Mouse (Mus musculus) midbrain, embryonic 12.5 days (tissue): Measurements from ENCODE around the gene Cnih3. TPM values are rescaled to one million over a fixed set of nuclear protein-coding genes. Genes with fewer than 3 reads are reported as not detected.
A peak's percentile ranks its signal among the peaks of the same experiment; 100 is the strongest.

ENCODE experiments used
- ATAC-seq: fragments of 200-750 bp; cut with Nextera tagmentation; 2 replicates; pipeline ENCODE4 v1.8.0; 2017; ENCODE audit warnings: low read depth, moderate TSS enrichment, moderate library complexity; ENCODE audit not compliant: low FRiP score
- H3K27ac ChIP-seq: fragments of 300-500 bp; sonication (generic); replicated peaks from 2 replicates; pipeline ENCODE4 v1.5.1; 2016; ENCODE audit warnings: mild to moderate bottlenecking
- H3K27me3 ChIP-seq: fragments of 300-500 bp; sonication (generic); 2 replicates; pipeline ENCODE4 v1.6.1; 2016; ENCODE audit warnings: mild to moderate bottlenecking
- H3K36me3 ChIP-seq: fragments of 300-500 bp; sonication (generic); 2 replicates; pipeline ENCODE4 v1.6.1; 2016
- H3K4me1 ChIP-seq: fragments of 300-500 bp; sonication (generic); 2 replicates; pipeline ENCODE4 v1.6.1; 2016
- H3K4me2 ChIP-seq: fragments of 300-500 bp; sonication (generic); replicated peaks from 2 replicates; pipeline ENCODE4 v1.6.1; 2016; ENCODE audit warnings: mild to moderate bottlenecking, moderate library complexity
- H3K4me3 ChIP-seq: fragments of 300-500 bp; sonication (generic); 2 replicates; pipeline ENCODE4 v1.5.1; 2016; ENCODE audit warnings: mild to moderate bottlenecking
- H3K9ac ChIP-seq: fragments of 300-500 bp; sonication (generic); replicated peaks from 2 replicates; pipeline ENCODE4 v1.6.1; 2016; ENCODE audit warnings: mild to moderate bottlenecking, moderate library complexity
- H3K9me3 ChIP-seq: fragments of 300-500 bp; sonication (generic); 2 replicates; pipeline ENCODE4 v1.6.1; 2016; ENCODE audit warnings: mild to moderate bottlenecking
- WGBS: fragments of 180-500 bp; shearing (Covaris S2); methylation state at CpG from one replicate; pipeline ENCODE4 v1.1.7; 2016; 5-methylcytosine and 5-hydroxymethylcytosine counted together
- polyA plus RNA-seq: library from polyadenylated mRNA; unstranded; fragments of >200 nt; fragmentation: Nextera tagmentation; extraction: Ambion mirVana; gene quantifications from 2 replicates; pipeline ENCODE4 v1.2.1, GENCODE M21; 2016

Gene Cnih3
- polyA plus RNA-seq, 1 experiment from 2014 or later: 1.7 TPM

DNA sequence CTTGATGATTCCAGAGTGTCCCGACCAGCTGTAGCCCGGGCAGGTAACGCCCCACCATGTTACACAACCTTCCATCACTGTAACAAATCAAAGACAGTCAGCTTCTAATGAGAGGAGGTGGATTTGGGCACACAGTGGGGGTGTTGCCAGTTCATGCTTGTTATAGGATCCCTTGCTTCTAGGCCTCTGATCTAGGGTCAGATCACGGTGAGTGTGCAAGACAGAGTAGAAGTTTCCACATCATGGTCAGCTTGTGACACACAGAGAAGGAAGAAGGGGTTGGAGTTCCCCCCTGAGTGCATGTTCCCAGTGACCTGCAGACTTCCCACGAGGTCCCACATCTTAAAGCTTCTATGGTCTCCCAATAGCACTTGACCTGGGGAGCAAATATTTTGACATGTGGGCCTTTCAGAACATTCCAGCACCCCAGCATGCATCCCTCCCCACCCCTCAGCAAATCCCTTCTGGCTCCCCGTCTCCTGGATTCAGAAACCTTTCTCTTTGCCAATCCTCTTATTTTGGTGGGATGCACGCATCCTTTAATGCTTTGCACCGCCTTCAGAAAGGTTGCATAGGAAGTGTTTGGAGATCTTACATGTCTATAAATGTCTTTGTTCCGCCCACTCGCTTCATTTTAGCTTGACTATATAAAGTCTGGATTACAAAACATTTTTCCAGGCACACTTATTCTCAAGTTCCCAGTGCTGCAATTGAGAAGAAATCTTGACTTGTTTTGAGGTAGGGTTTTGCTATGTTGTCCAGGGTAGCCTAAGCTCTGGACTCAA lies 24.6 kb upstream of the Cnih3 start:
- Histone ChIP-seq H3K27ac (no peak overlapping the region), H3K9me3 (no peaks in the 10 kb centered on the region), H3K27me3 (no peaks in the 10 kb centered on the region), H3K36me3 (no peaks in the 10 kb centered on the region), H3K4me2 (no peak overlapping the region), H3K4me1 (no peaks in the 10 kb centered on the region; the same call in 1 of the 2 replicates), H3K4me3 (no peak overlapping the region), H3K9ac (no peak overlapping the region)
- ATAC-seq: no peak
- WGBS: 83% methylated on average over 10 of the region's 10 CpGs

DNA sequence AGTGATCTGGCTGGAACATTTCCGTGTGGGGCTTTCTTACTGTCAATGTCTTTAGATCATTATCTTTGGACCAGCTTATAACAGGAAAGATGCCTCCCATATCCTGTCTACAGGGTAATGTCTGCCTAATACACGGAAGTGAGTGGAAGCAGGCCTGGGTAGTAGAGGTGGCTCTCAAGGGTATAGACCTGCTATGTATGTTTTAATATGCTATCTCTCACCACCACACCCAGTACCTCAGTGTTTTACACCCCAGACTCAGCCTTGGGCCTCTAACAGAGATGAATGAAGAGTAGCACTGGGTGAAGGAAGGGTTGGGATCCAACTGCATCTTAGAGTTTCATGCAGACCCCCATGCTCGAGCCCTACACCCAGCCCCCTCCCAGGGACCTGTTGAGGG lies 23.3 kb upstream of the Cnih3 start:
- WGBS: 84% methylated on average over 3 of the region's 3 CpGs
- no peaks in the 10 kb centered on the region for H3K9me3 ChIP-seq
- ATAC-seq: no peak
- no peak overlapping the region for H3K4me3 ChIP-seq
- H3K27ac ChIP-seq: no peak overlapping the region
- no peaks in the 10 kb centered on the region; the same call in 1 of the 2 replicates for H3K4me1 ChIP-seq
- H3K9ac ChIP-seq: no peak overlapping the region
- H3K4me2 ChIP-seq: no peak overlapping the region
- H3K36me3 ChIP-seq: no peaks in the 10 kb centered on the region
- H3K27me3 ChIP-seq: no peaks in the 10 kb centered on the region

DNA sequence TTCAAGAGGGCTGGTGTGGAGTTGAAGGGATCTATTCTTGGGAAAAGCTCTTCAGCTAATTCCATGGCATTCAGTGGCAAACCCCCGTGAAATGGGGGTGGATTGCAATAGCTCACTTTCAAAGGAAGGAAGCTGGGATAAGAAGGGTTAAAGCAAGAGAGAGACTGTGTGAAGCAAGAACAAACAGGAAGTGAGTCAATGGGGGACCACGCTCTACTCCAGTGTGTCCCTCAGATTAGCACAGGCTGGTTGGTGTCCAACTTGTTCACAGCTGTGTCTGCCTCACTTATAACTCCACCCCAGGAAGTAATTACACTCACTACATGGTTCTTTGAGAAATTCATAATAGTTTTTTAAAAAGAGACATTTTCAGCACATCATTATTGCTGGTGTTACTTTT lies 19.8 kb upstream of the Cnih3 start:
- no peak for ATAC-seq
- H3K4me2 ChIP-seq: no peak overlapping the region
- no peaks in the 10 kb centered on the region for H3K36me3 ChIP-seq
- H3K9ac ChIP-seq: no peak overlapping the region
- no peak overlapping the region for H3K27ac ChIP-seq
- whole genome bisulfite sequencing: 25% methylated on average over 2 of the region's 2 CpGs
- H3K4me1 ChIP-seq: no peaks in the 10 kb centered on the region
- H3K27me3 ChIP-seq: no peaks in the 10 kb centered on the region
- no peak overlapping the region for H3K4me3 ChIP-seq
- H3K9me3 ChIP-seq: no peaks in the 10 kb centered on the region

DNA sequence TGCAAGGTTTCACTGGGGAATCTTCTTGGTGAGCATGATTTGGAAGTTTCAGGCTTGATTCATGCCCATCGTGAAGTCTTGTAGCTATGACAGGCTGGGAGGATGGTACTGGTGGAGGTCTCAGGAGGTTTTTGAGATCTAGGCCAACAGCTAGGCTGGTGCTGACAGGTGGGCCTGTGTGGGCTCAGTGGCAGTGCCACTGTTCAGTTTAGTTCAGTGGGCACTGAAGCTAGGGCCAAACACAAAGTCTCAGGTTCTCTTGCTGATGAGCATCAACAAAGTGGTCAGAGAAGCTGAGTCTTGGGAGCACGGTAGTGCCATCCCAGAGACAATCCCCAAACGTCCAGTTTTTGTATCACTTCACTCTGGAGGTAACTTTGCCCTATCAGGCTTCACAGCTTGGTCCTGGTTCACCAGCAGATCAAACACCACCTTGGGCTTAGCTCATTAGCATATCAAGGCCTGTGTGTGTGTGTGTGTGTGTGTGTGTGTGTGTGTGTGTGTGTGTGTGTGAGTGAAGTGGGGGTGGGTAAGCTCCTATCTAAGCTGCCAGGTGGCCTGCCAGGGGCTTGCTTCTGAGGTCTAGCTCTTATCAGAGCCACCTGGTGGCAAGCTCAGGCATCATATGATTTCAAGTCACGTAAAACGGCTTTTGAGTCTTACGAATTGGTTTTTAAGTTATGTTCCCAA lies 18.0 kb upstream of the Cnih3 start:
- Histone ChIP-seq H3K9ac (no peak overlapping the region), H3K4me1 (no peaks in the 10 kb centered on the region), H3K4me3 (no peak overlapping the region), H3K4me2 (no peak overlapping the region), H3K9me3 (no peaks in the 10 kb centered on the region), H3K36me3 (no peaks in the 10 kb centered on the region), H3K27me3 (no peaks in the 10 kb centered on the region), H3K27ac (no peak overlapping the region)
- ATAC-seq: no peak
- 88% methylated on average over 6 of the region's 6 CpGs for WGBS

DNA sequence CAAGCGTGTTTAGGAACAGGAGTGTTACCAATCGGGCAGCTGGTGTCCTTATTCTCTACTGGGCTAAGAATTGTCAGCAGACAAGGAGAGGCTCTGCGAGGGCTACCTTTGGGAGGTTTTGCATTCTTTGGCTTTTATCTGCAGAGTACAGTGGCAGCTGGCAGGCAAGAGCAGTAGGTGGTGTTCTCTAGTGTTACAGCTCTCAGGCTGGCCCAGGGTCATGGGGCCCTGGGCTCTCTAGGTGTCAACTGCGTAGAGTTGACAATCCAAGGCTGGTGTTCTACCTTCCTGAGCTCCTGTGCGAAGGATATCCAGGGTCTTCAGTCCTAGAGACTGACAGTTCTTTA lies 17.4 kb upstream of the Cnih3 start:
- H3K4me1 ChIP-seq: no peaks in the 10 kb centered on the region
- H3K36me3 ChIP-seq: no peaks in the 10 kb centered on the region
- H3K9me3 ChIP-seq: no peaks in the 10 kb centered on the region
- no peak overlapping the region for H3K4me3 ChIP-seq
- no peak overlapping the region for H3K4me2 ChIP-seq
- H3K27ac ChIP-seq: no peak overlapping the region
- H3K27me3 ChIP-seq: no peaks in the 10 kb centered on the region
- ATAC-seq: no peak
- H3K9ac ChIP-seq: no peak overlapping the region
- 94% methylated on average over 5 of the region's 5 CpGs for WGBS

DNA sequence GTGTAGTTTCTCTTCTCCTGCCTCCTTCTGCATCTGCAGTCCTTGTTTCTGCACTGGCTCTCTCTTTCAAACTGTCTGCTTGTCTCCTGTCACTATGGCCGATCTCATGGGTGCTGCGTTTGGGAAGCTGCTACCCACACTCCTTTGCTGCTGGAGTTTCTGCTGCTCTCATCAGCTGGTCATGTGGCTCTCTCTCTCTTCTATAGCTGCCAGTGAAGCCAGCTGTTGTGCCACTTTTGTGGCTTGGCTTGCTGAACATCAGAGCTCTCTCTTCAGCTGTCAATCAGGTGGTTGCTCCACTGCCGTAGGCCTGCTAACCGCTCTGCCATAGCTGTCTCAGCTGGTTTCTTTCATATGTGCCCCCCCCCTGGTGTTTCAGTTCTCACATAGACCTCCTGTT lies 17.0 kb upstream of the Cnih3 start:
- Histone ChIP-seq H3K9ac (no peak overlapping the region), H3K27ac (no peak overlapping the region), H3K4me1 (no peaks in the 10 kb centered on the region), H3K36me3 (no peaks in the 10 kb centered on the region), H3K9me3 (no peaks in the 10 kb centered on the region), H3K4me2 (no peak overlapping the region), H3K4me3 (no peak overlapping the region), H3K27me3 (no peaks in the 10 kb centered on the region)
- ATAC-seq: no peak
- WGBS: 69% methylated on average over 4 of the region's 4 CpGs

DNA sequence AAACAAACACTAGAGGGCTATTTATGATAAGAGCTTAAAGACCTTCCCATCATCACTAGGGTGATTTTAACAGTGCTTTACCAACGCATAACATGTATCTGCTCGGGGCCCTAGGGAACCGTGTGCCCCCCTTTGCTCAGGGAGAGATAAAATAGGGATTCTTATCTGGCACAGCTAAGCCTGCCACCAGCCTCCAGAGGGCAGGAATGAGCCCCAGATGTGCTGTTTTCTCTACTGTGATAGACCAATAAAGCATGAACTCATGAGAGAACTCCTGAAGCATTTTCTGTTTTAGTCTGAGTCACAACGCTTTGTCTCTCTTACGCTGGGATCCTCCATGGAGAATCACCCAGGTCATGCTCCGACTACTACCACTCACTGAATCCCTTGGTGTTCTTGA lies 15.6 kb upstream of the Cnih3 start:
- H3K9ac ChIP-seq: no peak overlapping the region
- H3K9me3 ChIP-seq: no peaks in the 10 kb centered on the region
- 92% methylated on average over 6 of the region's 6 CpGs for WGBS
- no peak overlapping the region for H3K4me2 ChIP-seq
- no peak overlapping the region for H3K27ac ChIP-seq
- ATAC-seq: no peak
- no peak overlapping the region for H3K4me3 ChIP-seq
- H3K4me1 ChIP-seq: no peaks in the 10 kb centered on the region
- no peaks in the 10 kb centered on the region for H3K36me3 ChIP-seq
- H3K27me3 ChIP-seq: no peaks in the 10 kb centered on the region

DNA sequence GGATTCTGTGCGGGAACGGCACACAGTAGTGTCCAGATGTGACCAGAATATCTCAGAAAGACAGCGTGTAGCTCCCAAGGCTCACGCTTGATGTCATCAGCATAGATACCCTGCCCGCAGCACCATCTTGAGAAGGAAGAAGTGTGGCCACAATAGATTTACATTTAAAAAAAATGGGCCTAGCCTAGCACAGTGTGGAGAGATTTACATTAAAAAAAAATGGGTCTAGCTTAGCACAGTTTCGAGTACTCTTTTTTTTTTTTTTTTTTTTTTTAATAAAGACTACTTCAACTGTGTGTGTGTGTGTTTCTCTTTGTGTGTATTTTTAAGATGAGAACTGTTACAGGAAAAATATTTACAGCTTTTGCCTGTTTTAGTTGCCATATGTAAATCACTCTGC lies 13.3 kb upstream of the Cnih3 start:
- H3K4me3 ChIP-seq: no peak overlapping the region
- no peak for ATAC-seq
- no peaks in the 10 kb centered on the region for H3K36me3 ChIP-seq
- H3K4me1 ChIP-seq: no peaks in the 10 kb centered on the region
- no peak overlapping the region for H3K9ac ChIP-seq
- no peaks in the 10 kb centered on the region for H3K9me3 ChIP-seq
- H3K4me2 ChIP-seq: no peak overlapping the region
- no peak overlapping the region for H3K27ac ChIP-seq
- 87% methylated on average over 6 of the region's 6 CpGs for WGBS
- no peaks in the 10 kb centered on the region for H3K27me3 ChIP-seq

DNA sequence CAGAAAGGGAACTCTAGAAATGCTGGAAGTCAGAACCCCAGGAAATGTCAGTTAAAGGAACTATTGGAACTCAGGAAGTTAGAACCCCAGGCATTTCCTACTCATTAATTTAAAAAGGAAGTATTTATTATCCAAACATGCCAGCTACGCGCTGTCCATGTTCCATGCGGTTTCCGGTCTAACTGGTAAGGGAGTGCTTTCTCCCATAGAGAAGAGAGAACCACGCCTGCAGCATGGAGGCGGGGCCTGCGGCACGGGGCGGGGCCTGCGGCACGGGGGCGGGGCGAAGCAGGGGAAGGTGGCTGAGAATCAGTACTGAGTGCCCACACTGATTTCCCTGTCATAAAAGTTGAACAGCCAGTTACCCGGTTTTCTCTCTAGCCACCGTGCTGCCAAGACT lies 6.9 kb upstream of the Cnih3 start:
- no peaks in the 10 kb centered on the region for H3K9me3 ChIP-seq
- 39% methylated on average over 15 of the region's 15 CpGs for whole genome bisulfite sequencing
- H3K4me3 ChIP-seq: no peak overlapping the region
- H3K4me1 ChIP-seq: no peaks in the 10 kb centered on the region
- no peak overlapping the region for H3K9ac ChIP-seq
- ATAC-seq: no peak
- H3K36me3 ChIP-seq: no peaks in the 10 kb centered on the region
- peaks cover under 1% of the 10 kb centered on the region; the same call in 1 of the 2 replicates for H3K27me3 ChIP-seq
- no peak overlapping the region for H3K27ac ChIP-seq
- no peak overlapping the region for H3K4me2 ChIP-seq

DNA sequence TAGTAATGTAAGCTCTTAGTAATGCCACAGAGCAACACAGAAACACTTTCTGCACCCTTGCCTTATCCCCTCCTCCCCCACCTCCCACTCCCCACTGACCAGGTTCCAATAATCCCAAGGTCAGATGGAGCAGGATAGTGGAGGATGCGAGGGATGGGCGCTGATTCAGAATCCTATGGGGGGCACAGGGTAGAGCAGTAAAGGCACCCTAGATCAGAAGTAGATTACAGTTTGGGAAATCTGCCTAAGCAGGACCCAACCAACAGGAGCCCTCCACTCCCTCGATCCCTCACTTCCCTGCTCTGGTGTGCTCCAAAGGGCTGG lies 423 bp upstream of the Cnih3 start:
- Histone ChIP-seq H3K4me3 (peak overlapping the region; percentile 63), H3K4me1 (peaks cover 20% of the 10 kb centered on the region), H3K27ac (no peak overlapping the region), H3K36me3 (no peaks in the 10 kb centered on the region), H3K9ac (peak overlapping the region; percentile 64), H3K9me3 (no peaks in the 10 kb centered on the region), H3K27me3 (peaks cover 52% of the 10 kb centered on the region), H3K4me2 (peak overlapping the region; percentile 99)
- ATAC-seq: no peak
- WGBS: 11% methylated on average over 3 of the region's 3 CpGs

DNA sequence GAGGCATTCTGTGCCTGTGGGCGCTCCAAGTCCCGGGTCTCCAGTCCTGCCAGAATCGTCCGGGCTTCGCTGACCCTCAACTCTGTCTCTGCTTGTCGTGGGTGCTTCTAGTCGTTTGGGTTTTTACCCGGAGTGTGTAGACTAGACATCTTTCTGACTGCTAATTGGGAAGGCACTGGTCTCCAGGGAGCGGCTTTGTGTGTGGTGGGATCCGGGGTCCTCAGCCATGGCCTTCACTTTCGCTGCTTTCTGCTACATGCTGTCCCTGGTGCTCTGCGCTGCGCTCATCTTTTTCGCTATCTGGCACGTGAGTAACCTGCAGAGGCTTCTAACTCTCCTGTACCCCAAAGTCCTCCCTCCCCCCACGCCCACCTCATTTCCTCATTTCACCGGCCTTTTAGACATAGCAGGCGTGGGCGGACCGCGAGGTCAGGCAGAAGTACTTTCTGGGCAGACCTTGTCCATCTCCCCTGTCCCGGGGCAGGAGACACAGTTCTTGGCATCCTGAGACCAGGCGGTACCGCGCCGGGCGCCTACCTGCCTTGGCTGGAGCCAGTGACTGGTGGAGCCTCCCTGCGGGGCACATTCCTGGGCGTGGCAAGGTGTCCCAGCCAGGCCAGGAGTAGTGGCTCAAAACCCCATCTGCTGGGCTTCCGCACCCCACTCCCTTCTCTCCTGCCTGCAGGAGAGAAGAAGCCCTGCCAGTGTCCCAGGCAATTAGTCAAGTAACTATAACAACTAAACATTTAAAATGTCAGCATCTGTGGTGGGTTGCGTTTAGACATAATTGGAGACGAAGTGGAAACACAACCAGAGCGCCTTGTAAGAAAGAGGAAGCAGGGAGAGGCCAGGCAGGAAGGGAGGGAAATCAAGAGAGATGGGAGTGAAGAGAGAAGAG lies 1.0 kb downstream of the Cnih3 start:
- H3K27ac ChIP-seq: no peak overlapping the region
- ATAC-seq: peak; percentile 18; the same call in 1 of the 2 replicates

DNA sequence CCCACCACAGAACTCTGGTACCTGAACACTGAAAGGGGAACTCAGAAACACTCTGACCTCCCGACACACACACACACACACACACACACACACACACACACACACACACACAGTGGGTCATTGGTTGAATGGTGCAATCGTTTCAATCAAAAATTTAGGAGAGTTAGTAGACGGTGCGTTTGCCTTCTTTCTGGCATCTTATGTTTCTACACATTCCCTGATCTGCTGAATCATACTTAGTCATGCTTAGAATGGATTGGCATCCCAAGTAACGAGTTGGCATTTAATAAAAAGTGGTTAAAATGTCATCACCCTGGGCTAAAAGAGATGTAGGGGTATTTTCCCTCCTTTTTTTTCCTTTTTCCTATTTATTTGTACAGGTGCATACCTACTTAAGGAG lies 3.3 kb downstream of the Cnih3 start:
- H3K27me3 ChIP-seq: peaks cover 51% of the 10 kb centered on the region
- H3K4me2 ChIP-seq: no peak overlapping the region
- no peak overlapping the region for H3K9ac ChIP-seq
- no peak overlapping the region for H3K27ac ChIP-seq
- no peaks in the 10 kb centered on the region for H3K36me3 ChIP-seq
- ATAC-seq: no peak
- no peak overlapping the region for H3K4me3 ChIP-seq
- H3K4me1 ChIP-seq: peaks cover 20% of the 10 kb centered on the region
- no peaks in the 10 kb centered on the region for H3K9me3 ChIP-seq
- WGBS: 81% methylated on average over 5 of the region's 5 CpGs

More for the DNA sequence above, 1.0 kb downstream of the Cnih3 start:
- peaks cover 52% of the 10 kb centered on the region for H3K27me3 ChIP-seq
- peak overlapping the region; percentile 99 for H3K4me2 ChIP-seq
- peaks cover 20% of the 10 kb centered on the region for H3K4me1 ChIP-seq
- H3K4me3 ChIP-seq: peak overlapping the region; percentile 63
- no peaks in the 10 kb centered on the region for H3K9me3 ChIP-seq
- WGBS: 4% methylated on average over 33 of the region's 33 CpGs
- H3K36me3 ChIP-seq: no peaks in the 10 kb centered on the region
- H3K9ac ChIP-seq: peak overlapping the region; percentile 64; the same call in 1 of the 2 replicates
